Mouse (Mus musculus): ENCODE measurements around the gene Dock1. TPM values are rescaled to one million over a fixed set of nuclear protein-coding genes. Genes with fewer than 3 reads are reported as not detected.

The Dock1 gene
- polyA plus RNA-seq, 1 experiment from 2014 or later, result 3.2 TPM

DNA sequence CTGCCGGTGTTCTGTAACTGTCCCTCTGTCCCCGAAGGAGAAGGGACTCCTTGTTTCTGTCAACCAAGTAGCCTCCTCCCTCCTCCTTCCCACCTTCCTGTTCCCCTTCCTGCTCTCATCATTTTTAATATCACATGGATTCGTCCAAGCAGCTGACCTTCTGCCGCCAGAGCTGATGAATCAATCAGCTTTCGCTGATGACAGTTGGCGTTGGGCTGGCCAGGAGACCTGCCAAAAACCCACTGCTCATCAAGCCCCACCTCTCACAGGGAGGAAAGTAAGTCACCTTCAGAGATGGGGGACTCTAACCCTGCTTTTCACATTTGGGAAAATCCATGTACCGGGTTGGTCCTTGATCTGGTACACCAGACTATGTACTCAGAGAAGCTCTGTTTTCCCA, 87.2 kb downstream of the Dock1 start:
- Histone ChIP-seq H3K9me3 (replicated peaks) (no peaks in the 10 kb centered on the region), H3K27ac (replicated peaks) (no peak overlapping the region), H3K4me3 (replicated peaks) (no peak overlapping the region), H3K9ac (no peak overlapping the region), H3K27me3 (no peaks in the 10 kb centered on the region), H3K4me1 (replicated peaks) (no peaks in the 10 kb centered on the region), H3K4me2 (no peak overlapping the region), H3K36me3 (replicated peaks) (no peaks in the 10 kb centered on the region)
- 69% methylated on average over 7 of the region's 7 CpGs for WGBS (ENCODE audit: insufficient replicate concordance)
- ATAC-seq (ENCODE audit: insufficient read depth), result no peak

DNA sequence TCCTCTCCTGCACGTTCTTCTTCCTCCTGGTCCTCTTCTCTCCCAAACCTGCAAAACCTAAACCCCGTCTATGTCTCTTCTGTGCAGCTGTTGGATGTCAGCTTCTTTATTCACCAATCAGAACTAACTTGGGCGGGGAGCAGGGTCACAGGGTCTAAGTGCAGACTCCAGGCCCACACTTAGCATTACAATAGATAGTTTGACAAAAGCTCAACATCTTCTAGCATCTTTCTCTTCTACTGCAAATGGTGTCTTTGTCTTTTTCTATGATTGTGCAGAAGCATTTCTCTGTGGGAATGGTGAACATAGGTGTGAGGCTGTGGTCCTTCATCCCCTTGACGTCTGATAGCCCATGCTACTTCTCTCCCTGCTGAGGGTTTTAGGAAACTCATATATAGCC, 91.3 kb downstream of the Dock1 start:
- 56% methylated on average over 4 of the region's 4 CpGs for WGBS (ENCODE audit: insufficient replicate concordance)
- Histone ChIP-seq H3K27me3 (no peaks in the 10 kb centered on the region), H3K4me2 (no peak overlapping the region), H3K27ac (replicated peaks) (no peak overlapping the region), H3K4me3 (replicated peaks) (no peak overlapping the region), H3K4me1 (replicated peaks) (no peaks in the 10 kb centered on the region), H3K9ac (no peak overlapping the region), H3K36me3 (replicated peaks) (0 out of 2 replicates have a peak, but pooled peaks cover 7% of the 10 kb centered on the region), H3K9me3 (replicated peaks) (no peaks in the 10 kb centered on the region)
- no peak for ATAC-seq (ENCODE audit: insufficient read depth)

DNA sequence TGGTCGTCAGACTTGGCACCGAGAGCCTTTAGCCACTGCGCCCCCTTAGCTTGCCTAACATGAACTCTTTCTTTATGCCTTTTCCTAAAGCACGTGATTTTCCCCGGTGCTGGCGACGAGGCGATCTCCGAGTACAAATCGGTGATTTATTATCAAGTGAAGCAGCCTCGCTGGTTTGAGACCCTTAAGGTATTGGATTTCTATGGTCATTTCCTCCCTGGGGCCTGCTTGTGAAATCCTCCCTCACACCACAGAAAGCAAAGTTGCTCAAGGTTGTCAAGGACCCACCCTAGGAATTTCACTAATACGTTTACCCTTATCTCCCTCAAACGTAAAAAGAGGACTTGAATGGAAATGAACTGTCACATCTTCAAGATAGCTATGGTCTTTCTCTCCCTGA, 94.7 kb downstream of the Dock1 start:
- ATAC-seq (ENCODE audit: insufficient read depth), result no peak
- 0 out of 2 replicates have a peak, but pooled peaks cover 7% of the 10 kb centered on the region for H3K36me3 ChIP-seq (replicated peaks)
- H3K4me1 ChIP-seq (replicated peaks), result no peaks in the 10 kb centered on the region
- H3K27ac ChIP-seq (replicated peaks), result no peak overlapping the region
- no peak overlapping the region for H3K4me3 ChIP-seq (replicated peaks)
- H3K4me2 ChIP-seq, result no peak overlapping the region
- H3K27me3 ChIP-seq, result no peaks in the 10 kb centered on the region
- WGBS (ENCODE audit: insufficient replicate concordance), result 75% methylated on average over 13 of the region's 13 CpGs
- H3K9me3 ChIP-seq (replicated peaks), result no peaks in the 10 kb centered on the region
- no peak overlapping the region for H3K9ac ChIP-seq

DNA sequence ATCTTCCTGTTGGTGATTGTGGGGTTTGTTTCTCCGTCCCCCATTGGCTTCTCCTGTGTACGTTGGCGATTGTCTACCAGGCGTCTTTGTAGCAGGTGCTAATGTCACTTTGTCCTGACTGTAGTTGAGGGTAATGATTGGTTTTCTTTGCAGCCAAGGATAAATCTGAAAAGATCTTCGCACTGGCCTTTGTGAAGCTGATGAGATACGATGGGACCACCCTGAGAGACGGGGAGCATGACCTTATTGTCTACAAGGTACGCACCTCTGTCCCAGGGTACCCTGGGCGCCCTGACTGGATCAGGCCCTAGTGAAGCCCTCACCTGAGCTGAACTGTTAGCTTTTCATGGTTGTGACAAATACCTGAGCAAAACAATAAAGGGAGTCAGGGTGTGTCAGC, 100.9 kb downstream of the Dock1 start:
- Histone ChIP-seq H3K9me3 (replicated peaks) (no peaks in the 10 kb centered on the region), H3K36me3 (replicated peaks) (no peaks in the 10 kb centered on the region), H3K9ac (no peak overlapping the region), H3K27ac (replicated peaks) (no peak overlapping the region), H3K4me3 (replicated peaks) (no peak overlapping the region), H3K4me2 (no peak overlapping the region), H3K4me1 (replicated peaks) (no peaks in the 10 kb centered on the region), H3K27me3 (no peaks in the 10 kb centered on the region)
- 81% methylated on average over 9 of the region's 9 CpGs for WGBS (ENCODE audit: insufficient replicate concordance)
- ATAC-seq (ENCODE audit: insufficient read depth), result no peak

DNA sequence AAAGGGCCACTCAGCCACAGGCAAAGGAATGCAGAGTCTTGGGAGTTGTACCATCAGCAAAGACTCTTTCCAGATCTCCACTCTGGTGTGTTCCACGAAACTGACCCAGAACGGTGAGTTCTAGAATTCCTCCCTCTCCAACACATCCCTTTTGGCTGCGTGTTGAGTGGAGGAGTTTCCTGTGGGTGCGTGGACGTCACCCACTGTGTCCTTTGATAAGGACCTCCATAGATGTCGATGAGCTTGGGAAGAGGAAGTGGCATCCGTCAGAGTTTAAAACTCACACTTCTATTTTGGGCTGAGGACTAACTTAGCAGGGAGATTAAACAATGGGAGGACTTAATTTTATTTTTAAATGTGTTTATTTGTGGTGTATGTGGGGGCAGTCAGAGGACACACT, 101.9 kb downstream of the Dock1 start:
- Histone ChIP-seq H3K4me2 (no peak overlapping the region), H3K36me3 (replicated peaks) (no peaks in the 10 kb centered on the region), H3K4me1 (replicated peaks) (no peaks in the 10 kb centered on the region), H3K27ac (replicated peaks) (no peak overlapping the region), H3K9me3 (replicated peaks) (no peaks in the 10 kb centered on the region), H3K27me3 (no peaks in the 10 kb centered on the region), H3K4me3 (replicated peaks) (no peak overlapping the region), H3K9ac (no peak overlapping the region)
- no peak for ATAC-seq (ENCODE audit: insufficient read depth)
- WGBS (ENCODE audit: insufficient replicate concordance), result 26% methylated on average over 7 of the region's 7 CpGs

DNA sequence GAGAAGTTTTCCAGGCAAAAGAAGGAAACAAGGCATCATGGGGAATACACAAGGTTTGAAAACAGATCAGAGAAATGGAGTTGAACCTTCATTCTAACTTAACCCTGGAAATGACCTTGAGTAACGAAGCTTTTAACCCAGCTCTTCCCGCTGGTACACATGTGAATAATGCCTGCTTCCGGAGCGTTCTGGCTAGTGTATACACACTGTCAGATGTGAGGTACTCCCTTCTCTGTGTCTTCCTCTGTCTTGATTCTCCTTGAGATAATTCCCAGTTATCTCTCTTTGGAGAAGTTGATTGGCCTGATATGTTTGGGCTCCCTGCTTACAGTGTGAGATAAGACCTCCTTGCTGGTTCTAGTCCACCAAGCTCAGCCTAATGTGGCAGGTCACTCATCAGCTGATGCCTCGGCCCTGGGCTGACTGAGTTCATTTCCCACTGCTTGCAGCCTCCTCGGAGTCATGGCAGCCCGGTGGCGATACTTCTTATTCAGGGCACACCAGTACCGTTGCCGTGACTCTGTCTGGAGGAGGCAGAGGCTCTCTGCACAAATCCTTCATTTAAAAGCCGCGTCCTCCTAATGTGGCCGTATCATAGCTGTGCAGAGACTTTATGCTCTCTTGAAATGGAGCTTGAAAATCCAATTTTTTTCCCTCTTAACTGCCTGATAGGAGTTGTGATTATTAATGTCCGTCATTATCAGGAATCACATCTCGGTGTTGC, 102.6 kb downstream of the Dock1 start:
- no peaks in the 10 kb centered on the region for H3K9me3 ChIP-seq (replicated peaks)
- H3K27me3 ChIP-seq, result no peaks in the 10 kb centered on the region
- no peaks in the 10 kb centered on the region for H3K36me3 ChIP-seq (replicated peaks)
- no peaks in the 10 kb centered on the region for H3K4me1 ChIP-seq (replicated peaks)
- no peak overlapping the region for H3K9ac ChIP-seq
- ATAC-seq (ENCODE audit: insufficient read depth), result no peak
- no peak overlapping the region for H3K4me3 ChIP-seq (replicated peaks)
- no peak overlapping the region for H3K4me2 ChIP-seq
- WGBS (ENCODE audit: insufficient replicate concordance), result 78% methylated on average over 15 of the region's 15 CpGs
- H3K27ac ChIP-seq (replicated peaks), result no peak overlapping the region

DNA sequence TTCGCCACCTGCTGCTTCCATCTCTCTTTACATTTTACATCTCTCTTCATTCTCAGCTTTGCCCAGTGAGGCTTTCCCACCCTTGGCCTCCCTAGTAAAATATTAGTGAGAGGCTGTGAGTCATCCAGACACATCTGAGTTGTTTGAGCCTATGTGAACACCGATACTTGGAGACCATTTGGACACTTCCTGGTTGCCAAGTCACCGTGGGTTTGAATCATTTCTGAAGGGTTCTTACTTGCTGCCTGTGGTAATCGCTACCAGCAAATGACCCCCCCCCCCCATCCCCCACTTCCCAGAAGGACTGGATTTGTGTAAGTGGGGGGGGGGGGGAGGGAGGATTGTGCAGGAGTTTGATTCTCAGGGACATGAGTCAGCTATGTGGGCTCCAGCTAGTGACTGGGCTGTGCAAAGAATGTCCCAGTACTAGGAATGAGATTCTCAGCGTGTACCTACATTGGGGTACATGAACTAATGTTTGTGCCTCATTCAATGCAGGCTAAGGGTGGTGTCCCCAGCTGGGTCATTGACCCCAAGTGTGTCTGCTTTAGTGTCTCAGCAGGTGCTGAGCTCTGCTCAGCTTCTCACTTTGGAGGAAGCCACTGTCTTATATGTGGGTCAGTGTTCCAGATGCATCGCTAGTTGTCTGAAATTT, 103.4 kb downstream of the Dock1 start:
- ATAC-seq (ENCODE audit: insufficient read depth), result no peak
- Histone ChIP-seq H3K36me3 (replicated peaks) (no peaks in the 10 kb centered on the region), H3K27ac (replicated peaks) (no peak overlapping the region), H3K4me1 (replicated peaks) (no peaks in the 10 kb centered on the region), H3K4me3 (replicated peaks) (no peak overlapping the region), H3K27me3 (no peaks in the 10 kb centered on the region), H3K4me2 (no peak overlapping the region), H3K9me3 (replicated peaks) (no peaks in the 10 kb centered on the region), H3K9ac (no peak overlapping the region)
- 50% methylated on average over 6 of the region's 6 CpGs for WGBS (ENCODE audit: insufficient replicate concordance)

DNA sequence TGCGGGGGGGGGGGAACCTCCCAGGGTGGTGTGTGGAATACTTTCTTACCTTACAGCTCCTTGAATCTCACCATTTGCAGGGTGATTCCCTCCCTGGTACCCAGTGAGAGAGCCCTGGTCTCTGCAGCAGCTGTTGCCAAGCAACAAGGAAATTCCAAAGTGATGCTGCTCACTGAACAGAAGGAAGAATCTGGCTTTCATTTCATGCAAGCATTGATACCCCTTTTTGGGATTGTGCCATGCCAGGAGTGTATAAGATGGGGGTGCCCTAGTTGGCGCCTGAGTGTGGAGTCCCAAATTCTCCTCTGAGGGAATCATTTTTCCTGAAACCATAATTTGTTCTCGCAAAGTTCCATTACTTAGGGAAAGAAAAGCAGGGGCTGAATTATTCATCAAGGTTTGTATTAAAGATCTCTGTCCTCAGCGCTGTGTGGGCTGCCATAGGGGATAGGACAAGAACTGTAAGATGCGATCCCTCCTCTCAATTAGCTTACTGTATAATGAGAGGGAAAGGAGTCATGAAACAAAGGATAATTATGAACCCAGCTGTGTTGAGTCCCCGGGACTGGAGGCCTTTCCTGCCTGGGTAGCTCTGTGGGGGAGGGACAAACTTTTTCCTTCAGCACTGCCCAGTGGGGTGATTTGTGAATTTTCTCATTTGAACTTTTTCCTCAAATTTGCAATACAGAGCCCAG, 104.2 kb downstream of the Dock1 start:
- WGBS (ENCODE audit: insufficient replicate concordance), result 70% methylated on average over 6 of the region's 6 CpGs
- Histone ChIP-seq H3K4me3 (replicated peaks) (no peak overlapping the region), H3K9me3 (replicated peaks) (no peaks in the 10 kb centered on the region), H3K36me3 (replicated peaks) (no peaks in the 10 kb centered on the region), H3K4me2 (no peak overlapping the region), H3K4me1 (replicated peaks) (no peaks in the 10 kb centered on the region), H3K27ac (replicated peaks) (no peak overlapping the region), H3K9ac (no peak overlapping the region), H3K27me3 (no peaks in the 10 kb centered on the region)
- ATAC-seq (ENCODE audit: insufficient read depth), result no peak

DNA sequence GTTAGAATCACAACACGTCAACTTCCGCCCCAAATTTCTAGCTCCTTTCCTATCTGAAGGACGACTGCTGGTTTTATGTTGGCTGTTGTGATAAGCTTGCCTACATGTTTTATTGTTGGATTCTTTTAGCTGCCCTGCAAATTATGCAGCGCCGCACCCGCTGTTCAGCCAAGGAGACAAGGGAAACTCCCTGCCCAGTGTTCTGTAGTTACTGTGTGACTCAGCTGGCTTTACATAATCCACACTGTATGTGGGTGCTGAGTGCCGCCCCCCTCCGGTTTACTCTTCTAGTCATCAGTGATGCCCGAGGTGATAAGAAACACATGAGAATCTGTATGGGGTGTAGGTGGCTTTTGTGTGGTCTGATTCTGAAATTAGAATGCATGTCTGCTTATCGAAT, 105.2 kb downstream of the Dock1 start:
- Histone ChIP-seq H3K4me1 (replicated peaks) (no peaks in the 10 kb centered on the region), H3K27me3 (no peaks in the 10 kb centered on the region), H3K36me3 (replicated peaks) (no peaks in the 10 kb centered on the region), H3K9me3 (replicated peaks) (no peaks in the 10 kb centered on the region), H3K9ac (no peak overlapping the region), H3K4me2 (no peak overlapping the region), H3K4me3 (replicated peaks) (no peak overlapping the region), H3K27ac (replicated peaks) (no peak overlapping the region)
- ATAC-seq (ENCODE audit: insufficient read depth), result no peak
- WGBS (ENCODE audit: insufficient replicate concordance), result 69% methylated on average over 10 of the region's 10 CpGs

DNA sequence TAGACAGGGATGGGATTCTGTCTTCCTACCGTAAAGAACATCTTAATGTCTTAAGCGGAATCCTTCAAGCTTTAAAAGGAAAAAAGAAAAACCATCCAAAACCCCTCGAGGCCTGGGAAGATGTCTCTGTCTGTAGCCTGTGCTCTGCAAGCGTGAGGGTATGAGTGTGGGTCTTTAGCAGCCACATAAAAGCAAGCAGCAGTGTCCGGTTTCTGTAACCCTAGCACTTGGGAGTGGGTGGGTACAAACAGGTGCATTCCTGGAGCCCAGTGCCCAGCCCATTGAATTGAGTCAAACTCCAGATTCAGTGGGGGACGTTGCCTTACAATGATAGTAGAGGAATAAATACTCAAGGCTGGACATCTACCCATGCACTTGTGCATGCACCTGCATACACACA, 105.9 kb downstream of the Dock1 start:
- Histone ChIP-seq H3K4me2 (no peak overlapping the region), H3K27me3 (no peaks in the 10 kb centered on the region), H3K9me3 (replicated peaks) (no peaks in the 10 kb centered on the region), H3K4me1 (replicated peaks) (no peaks in the 10 kb centered on the region), H3K27ac (replicated peaks) (no peak overlapping the region), H3K36me3 (replicated peaks) (no peaks in the 10 kb centered on the region), H3K4me3 (replicated peaks) (no peak overlapping the region), H3K9ac (no peak overlapping the region)
- no peak for ATAC-seq (ENCODE audit: insufficient read depth)
- 69% methylated on average over 6 of the region's 6 CpGs for whole genome bisulfite sequencing (ENCODE audit: insufficient replicate concordance)

DNA sequence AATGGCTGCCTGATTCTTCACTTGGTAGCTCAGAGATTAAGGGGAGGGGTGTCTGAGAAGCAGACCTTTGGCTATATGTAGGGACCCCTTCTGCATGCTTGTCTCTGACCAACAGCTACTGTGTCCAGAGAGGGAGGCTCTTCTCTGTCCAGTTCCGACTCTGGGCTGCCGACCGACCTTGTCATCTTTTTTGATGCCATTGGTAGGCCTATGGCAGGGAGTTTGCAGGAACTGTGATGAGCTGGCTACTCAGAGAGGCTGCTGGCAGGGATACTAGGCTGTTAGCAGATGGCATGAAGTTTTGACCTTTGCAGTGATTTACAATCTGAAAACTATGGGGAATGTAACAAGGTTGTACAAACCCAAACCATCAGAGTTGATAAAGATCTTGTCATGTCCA, 109.3 kb downstream of the Dock1 start:
- H3K27ac ChIP-seq (replicated peaks), result no peak overlapping the region
- no peaks in the 10 kb centered on the region for H3K9me3 ChIP-seq (replicated peaks)
- no peaks in the 10 kb centered on the region for H3K4me1 ChIP-seq (replicated peaks)
- no peak overlapping the region for H3K9ac ChIP-seq
- H3K36me3 ChIP-seq (replicated peaks), result no peaks in the 10 kb centered on the region
- no peak overlapping the region for H3K4me2 ChIP-seq
- WGBS (ENCODE audit: insufficient replicate concordance), result 70% methylated on average over 3 of the region's 3 CpGs
- H3K27me3 ChIP-seq, result no peaks in the 10 kb centered on the region
- no peak for ATAC-seq (ENCODE audit: insufficient read depth)
- no peak overlapping the region for H3K4me3 ChIP-seq (replicated peaks)

Data from liver, embryonic 15.5 days (tissue).